Mouse (Mus musculus) embryonic fibroblast, embryonic 13.5 days (primary cell): ENCODE results near the gene Btf3. TPM values are rescaled to one million over a fixed set of nuclear protein-coding genes. Genes with fewer than 3 reads are reported as not detected.

Experiments used
- H3K27ac ChIP-seq: 2 replicates; pipeline ENCODE4 v1.5.1; 2012; ENCODE audit warnings: low read length, control low read depth, inconsistent platforms; ENCODE audit not compliant: insufficient read depth
- H3K4me1 ChIP-seq: 2 replicates; pipeline ENCODE4 v1.6.1; 2011; ENCODE audit warnings: low read length; ENCODE audit not compliant: control insufficient read depth, insufficient read depth
- H3K4me3 ChIP-seq: 2 replicates; pipeline ENCODE4 v1.5.1; 2011; ENCODE audit warnings: mild to moderate bottlenecking, control low read depth, low read length; ENCODE audit not compliant: insufficient read depth
- CTCF ChIP-seq: IDR thresholded peaks from 2 replicates; pipeline ENCODE4 v1.5.1; 2011; ENCODE audit warnings: mild to moderate bottlenecking, control low read depth, low read length, moderate library complexity, borderline replicate concordance; ENCODE audit not compliant: insufficient read depth
- POLR2A ChIP-seq: IDR thresholded peaks from 2 replicates; pipeline ENCODE4 v1.6.1; 2011; ENCODE audit warnings: low read depth, mild to moderate bottlenecking, control low read depth, low read length, moderate library complexity
- polyA plus RNA-seq: library from polyadenylated mRNA; stranded (reverse); fragments of >200 nt; gene quantifications from 2 replicates; pipeline ENCODE4 v1.2.4, GENCODE M21; 2011; ENCODE audit warnings: low read depth; ENCODE audit not compliant: missing spikeins, insufficient read length

The Btf3 gene
- polyA plus RNA-seq, 1 experiment, result 807 TPM

DNA sequence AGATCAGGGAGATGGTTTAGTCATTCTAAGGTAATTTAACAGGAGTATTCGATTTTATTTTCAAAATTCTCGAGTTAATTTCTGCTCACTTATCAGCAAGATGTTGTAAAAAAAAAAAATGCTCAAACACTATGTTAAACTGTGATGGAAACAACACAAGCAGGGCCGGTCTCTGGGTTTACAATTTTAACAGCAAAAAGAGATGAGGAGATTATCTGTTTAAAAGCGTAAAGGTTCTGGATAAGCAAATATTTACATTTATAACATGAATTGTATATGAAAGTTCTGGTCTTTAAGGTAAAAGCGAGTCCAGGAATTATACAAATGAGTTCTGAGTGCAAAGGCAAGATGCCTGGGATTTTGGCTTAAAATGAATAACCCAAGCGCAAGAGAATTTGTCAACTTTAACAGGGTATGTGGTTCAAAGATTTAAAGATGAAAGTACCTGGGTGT lies 40.2 kb upstream of the Btf3 start:
- Histone ChIP-seq H3K4me3 (peak overlapping the region; percentile 24), H3K4me1 (no peaks in the 10 kb centered on the region; the same call in 1 of the 2 replicates), H3K27ac (no peak overlapping the region)
- no peak for TF ChIP-seq CTCF
- TF ChIP-seq POLR2A, result no peak

DNA sequence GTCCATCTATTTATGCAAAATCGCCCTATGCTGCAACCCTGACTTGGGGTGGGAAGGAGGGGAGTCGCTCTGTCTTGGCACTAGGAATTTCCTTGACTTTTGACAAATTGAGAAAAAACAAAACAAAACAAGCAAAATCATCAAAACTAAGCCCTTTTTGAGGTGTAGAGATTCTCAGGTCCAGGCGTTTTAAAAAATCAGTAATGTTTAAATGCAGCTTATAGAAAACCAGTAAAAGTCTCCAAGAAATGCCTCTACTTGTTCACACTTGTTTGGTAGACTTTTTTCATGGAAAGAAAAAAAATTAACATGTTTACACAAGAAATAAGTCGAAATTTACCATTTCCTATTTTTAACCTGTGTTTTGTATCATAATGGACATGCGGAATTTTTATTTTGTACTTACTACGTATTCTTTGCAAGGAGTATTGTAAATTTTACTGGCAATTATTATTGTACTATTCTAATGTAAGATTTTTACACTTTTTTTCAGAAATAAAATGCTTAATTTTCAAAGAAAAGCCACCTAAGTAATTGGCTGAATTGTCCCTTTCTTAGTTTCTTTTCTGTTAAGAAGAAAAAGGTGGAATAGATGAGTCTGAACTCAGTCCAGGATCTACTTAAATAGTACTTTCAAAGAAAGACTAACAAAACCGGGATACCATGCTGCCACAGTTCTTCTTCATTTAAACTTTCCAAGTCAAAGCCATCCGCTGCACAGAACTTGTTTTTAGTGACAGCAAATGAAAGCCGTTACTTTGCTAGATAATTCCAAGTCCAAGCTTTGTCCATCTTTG lies 39.6 kb upstream of the Btf3 start:
- TF ChIP-seq POLR2A (no peak), CTCF (no peak)
- H3K4me3 ChIP-seq, result peak overlapping the region; percentile 44
- H3K4me1 ChIP-seq, result no peaks in the 10 kb centered on the region; the same call in 1 of the 2 replicates
- H3K27ac ChIP-seq, result no peak overlapping the region

DNA sequence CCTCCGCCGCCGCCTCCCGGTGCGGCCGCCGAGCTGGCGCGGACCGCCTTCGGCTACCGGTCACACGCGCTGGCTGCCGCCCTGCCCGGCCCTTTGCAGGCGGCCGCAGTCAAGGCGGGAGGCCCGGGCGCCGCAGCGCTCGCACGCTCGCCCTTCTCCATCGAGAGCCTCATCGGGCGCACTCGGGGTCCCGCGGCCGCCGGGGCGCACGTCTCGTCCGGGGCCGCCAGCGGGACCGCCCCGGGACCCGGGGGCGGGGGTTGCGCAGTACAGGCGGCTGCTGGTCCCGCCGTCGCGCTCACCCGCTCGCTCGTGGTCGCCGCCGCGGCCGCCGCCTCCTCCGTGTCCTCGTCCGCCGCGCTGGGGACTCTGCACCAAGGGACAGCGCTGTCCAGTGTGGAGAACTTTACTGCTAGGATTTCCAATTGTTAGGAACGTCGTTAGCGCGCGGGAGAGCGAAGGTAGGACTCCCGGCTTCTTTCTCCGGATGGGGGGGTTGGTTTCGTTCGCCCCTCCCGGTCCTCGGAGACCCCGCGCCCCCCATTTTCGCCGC lies 38.8 kb upstream of the Btf3 start:
- TF ChIP-seq POLR2A, result no peak
- no peak for TF ChIP-seq CTCF
- Histone ChIP-seq H3K4me1 (no peaks in the 10 kb centered on the region; the same call in 1 of the 2 replicates), H3K4me3 (peak overlapping the region; percentile 44), H3K27ac (no peak overlapping the region)

DNA sequence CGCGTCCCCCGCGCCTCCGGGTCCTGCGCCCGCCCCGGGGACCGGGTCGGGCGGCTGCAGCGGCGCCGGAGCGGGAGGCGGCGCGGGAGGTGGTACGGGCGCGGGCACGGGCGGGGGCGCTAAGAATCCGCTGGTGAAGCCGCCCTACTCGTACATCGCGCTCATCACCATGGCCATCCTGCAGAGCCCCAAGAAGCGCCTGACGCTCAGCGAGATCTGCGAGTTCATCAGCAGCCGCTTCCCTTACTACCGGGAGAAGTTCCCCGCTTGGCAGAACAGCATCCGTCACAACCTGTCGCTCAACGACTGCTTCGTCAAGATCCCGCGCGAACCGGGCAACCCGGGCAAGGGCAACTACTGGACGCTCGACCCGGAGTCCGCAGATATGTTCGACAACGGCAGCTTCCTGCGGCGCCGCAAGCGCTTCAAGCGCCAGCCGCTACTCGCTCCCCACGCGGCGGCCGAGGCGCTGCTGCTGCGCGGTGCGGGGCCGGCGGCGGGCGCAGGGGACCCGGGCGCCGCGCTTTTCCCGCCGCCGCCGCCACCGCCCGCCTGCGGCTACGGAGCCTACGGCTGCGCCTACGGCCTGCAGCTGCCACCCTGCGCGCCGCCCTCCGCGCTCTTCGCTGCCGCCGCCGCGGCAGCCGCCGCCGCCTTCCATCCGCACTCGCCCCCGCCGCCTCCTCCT lies 38.2 kb upstream of the Btf3 start:
- Histone ChIP-seq H3K27ac (peak overlapping the region; percentile 15; the same call in 1 of the 2 replicates), H3K4me3 (peak overlapping the region; percentile 44), H3K4me1 (no peaks in the 10 kb centered on the region; the same call in 1 of the 2 replicates)
- no peak for TF ChIP-seq CTCF
- no peak for TF ChIP-seq POLR2A

DNA sequence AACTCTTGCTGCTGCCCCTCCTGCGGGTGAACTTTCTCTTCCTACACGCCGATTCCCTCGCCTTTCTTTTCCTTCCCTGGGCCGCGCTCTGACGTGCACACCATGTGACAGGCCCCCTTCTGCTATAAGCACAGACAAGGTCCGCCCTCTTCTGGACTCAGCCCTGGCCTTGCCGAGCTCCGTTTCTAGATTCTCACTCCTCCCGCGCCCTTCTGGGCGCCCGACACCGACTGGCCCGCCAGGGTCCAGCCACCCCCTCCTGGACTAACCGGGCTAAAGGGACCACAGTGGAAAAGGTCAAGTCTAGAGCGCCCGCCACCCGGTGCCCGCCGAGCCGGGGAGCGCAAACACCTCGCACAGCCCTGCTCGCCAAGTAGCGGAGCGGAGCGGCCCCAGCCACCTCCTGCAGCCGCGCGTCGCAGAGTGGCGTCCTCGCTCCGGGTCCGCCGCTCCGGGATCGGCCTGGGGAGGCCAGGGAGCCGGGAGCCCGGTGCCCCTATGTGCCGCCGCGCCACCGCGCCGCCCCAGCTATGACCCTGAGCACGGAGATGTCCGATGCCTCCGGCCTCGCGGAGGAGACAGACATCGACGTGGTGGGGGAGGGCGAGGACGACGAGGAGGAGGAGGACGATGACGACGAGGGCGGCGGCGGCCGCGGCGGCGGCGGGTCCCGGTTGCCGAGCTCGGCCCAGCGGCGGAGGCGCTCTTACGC lies 37.4 kb upstream of the Btf3 start, which contains the start of gene Foxd1:
Foxd1 (plus strand) TSS at position 153 of the 712 bp plus-strand sequence.
- Histone ChIP-seq H3K27ac (peak within 1 kb of the TSS; percentile 15), H3K4me1 (no peaks in the 10 kb centered on the region; the same call in 1 of the 2 replicates), H3K4me3 (peak within 1 kb of the TSS; percentile 38)
- TF ChIP-seq CTCF (no peak), POLR2A (peak; percentile 83)

DNA sequence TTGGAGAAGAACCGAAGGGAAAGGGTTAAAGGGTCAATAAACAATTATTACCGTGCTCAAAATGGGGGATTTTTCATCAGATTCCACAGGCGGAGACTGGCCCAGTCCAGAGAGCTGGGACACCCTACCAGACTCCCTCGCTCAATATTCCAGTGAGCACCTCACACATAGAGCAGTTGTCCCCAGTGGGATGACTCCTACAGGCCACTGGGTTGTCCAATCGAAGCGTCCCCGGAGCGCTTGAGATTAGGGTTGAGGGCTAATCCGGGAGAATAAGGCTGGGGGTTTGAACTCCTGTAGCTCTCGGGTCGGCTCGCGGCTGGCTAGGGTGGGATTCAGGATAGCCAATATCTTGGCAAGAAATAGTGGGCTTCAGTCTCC lies 36.9 kb upstream of the Btf3 start:
- Histone ChIP-seq H3K27ac (no peak overlapping the region), H3K4me1 (no peaks in the 10 kb centered on the region; the same call in 1 of the 2 replicates), H3K4me3 (peak overlapping the region; percentile 0; the same call in 1 of the 2 replicates)
- no peak for TF ChIP-seq CTCF

DNA sequence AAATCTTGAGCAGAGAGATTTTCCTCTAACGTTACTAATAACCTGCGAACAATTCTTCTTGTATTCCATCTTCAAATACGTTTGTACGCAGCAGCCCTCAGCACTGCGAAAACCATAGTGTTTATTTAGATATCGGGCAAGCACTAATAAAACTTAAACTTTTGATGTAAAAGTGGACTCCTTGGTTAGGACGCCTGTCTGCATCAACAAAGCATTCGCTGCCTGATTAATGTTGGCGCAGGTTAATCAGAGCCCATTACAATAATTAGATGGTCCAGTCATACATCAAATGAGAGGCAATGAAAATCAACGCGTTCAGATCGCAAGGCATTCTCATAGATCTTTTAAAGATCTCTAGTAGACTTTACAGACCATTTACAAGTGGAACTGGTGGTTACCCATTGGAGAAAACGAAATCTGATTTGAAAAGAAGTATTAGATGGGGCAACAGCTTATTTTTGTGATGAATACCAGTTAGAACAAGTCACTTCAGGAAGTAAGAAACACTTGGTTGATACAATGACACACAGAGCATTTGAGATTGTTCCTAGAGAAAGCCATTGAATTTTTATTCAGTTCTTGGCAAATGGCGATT lies 35.7 kb upstream of the Btf3 start:
- no peak overlapping the region for H3K27ac ChIP-seq
- no peaks in the 10 kb centered on the region; the same call in 1 of the 2 replicates for H3K4me1 ChIP-seq
- H3K4me3 ChIP-seq, result no peak overlapping the region
- TF ChIP-seq POLR2A (no peak), CTCF (no peak)

DNA sequence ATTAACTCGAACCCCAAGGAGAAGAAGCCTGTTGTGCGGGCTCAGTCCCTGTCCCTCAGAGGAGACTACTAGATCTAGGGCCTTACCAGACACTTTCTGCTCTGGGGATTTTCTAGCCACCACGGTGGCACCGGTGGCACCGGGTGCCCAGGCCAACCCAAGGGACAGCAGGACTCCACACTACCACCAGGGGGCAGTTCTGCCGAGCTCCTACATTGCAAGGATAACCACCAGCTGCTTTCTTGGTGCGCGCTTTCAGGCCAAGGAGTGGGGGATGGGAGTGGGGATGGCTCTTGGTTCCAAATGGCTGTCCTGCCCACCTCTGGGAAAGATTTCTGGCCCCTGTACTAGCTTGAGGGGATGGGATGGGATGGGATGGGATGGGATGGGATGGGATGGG lies 34.7 kb upstream of the Btf3 start:
- no peak overlapping the region for H3K4me3 ChIP-seq
- H3K27ac ChIP-seq, result no peak overlapping the region
- TF ChIP-seq CTCF (no peak), POLR2A (no peak)
- H3K4me1 ChIP-seq, result no peaks in the 10 kb centered on the region; the same call in 1 of the 2 replicates

DNA sequence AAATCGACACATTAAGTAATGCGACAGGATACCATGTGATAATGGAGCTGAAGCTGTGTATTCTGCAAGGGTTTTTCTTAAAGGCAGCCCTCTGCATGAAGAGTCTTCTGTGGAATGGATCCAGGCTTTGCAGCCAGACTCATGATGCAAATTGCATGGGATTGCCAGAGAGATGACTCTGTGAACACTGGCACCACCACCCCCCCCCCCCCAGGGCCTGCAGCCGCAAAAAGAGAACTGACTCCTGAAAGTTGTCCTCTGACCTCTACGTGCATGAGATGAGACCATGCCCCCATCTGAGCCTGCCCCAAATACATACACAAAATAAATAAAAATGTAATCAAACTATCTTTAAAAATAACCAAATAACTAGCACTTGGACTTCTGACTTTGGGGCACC lies 32.7 kb upstream of the Btf3 start:
- TF ChIP-seq CTCF, result no peak
- TF ChIP-seq POLR2A, result no peak
- Histone ChIP-seq H3K27ac (no peak overlapping the region), H3K4me3 (no peak overlapping the region), H3K4me1 (no peaks in the 10 kb centered on the region)
